Mouse (Mus musculus) layer of hippocampus, adult 8-10 months (tissue): ENCODE measurements at regions not wholly inside any gene's neighbourhood (a gene's known extent, or its start where the extent isn't known, plus 50 kb on each side); places are given as distances from the start of the nearest gene placed in this dataset.

ENCODE experiments used
- DNase-seq, 2 experiments: peaks; one replicate each; pipeline ENCODE4 v3.0.0; 2022; ENCODE audit warnings: low spot score in 2 of 2

DNA sequence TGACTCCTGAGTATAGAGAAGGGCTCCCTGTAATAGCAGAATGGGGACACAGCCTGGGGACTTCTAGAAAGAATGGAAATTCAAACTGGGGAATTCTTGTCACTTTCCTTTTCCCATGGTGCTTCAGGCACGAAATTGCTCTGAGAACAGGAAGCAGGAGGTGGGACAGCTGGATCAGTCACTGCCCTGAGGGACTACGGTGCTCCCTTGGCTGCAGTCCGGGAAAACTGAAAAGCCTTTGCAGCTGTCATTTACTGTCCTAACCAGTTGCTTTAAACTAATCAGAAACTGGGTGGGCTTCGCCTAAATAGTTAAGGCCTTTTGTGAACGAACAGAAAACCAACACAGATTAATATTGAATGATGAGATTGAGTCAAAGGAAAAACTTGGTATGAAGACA, 237.9 kb downstream of the Cbln4 start:
- no peak for DNase-seq

- no peak for DNase-seq
Measured at GRCm38 (mm10) chr2:171800511-171801268, 242.6 kb downstream of the Cbln4 start.

DNA sequence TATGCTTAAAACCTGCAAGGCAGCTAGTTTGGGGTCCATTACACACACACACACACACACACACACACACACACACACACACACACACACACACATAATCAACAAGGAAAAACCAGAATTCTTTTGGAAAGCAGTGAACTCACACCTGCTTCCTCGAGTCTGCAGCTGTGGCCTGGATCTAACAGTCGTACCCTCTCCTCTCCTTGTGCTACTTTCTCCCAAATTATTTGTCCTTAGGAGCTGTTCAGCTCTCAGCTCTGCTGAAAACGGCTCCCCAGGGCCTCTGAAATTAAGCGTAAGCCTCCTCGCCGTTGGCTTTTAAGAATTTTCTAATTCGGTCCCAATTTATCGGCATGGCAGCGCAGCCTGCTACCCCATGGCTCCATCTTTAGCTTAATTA, 243.9 kb downstream of the Cbln4 start:
- DNase-seq = no peak

- no peak for DNase-seq
Measured at GRCm38 (mm10) chr2:171790686-171791085, 252.6 kb downstream of the Cbln4 start.

DNA sequence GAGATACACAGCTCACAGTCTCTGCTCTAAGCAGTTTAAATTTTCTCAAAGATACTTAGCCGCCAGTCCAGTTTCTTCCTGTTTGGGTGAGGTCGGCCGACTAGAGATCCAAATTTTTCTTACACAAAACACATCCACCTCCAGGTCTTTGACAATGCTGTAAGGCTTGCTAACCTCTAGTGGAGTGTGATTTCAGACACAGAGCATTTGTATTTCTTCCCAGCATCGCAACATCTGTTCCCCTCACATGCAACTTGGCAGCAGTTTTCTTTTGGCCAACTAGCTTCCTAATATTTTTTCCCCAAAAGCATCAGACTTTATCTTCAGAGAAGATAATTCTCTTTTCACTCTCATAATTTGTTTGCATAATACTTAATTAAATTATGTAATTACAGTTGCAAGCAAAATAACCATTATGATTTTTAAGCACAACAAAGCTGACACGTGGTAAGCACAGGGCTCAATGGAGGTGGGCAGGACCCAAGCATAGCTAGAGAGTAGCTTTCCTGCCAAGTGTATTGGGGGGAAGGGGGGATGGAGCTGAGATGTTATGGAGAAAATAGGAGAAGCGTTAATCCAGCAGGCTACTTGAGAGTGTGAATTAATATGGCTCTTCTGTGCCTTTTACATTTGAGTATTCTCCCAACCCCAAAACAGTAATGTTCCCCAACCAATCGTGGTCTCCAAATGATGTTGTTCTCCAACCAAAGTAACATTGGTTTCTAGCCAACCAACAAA, 276.9 kb downstream of the Cbln4 start:
- no peak for DNase-seq

DNA sequence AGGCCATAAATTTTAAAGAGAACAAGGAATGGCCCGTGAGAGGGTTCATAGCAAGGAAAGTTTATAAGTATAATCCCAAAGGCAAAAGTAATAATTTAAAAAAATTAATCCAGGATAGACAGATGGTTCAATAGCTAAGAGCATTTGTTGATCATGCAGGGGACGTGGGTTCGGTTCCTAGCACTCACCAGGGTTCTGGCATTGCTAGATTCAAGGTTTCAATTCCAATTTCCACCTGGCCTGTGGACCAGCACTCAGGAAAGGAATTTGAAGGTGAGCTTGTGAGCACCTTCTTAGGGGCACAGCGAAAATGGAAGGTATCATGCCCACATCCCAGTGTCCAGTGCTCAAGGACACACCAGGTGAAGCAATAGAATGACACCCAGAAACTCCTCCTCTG, 278.2 kb downstream of the Cbln4 start:
- DNase-seq = no peak

DNA sequence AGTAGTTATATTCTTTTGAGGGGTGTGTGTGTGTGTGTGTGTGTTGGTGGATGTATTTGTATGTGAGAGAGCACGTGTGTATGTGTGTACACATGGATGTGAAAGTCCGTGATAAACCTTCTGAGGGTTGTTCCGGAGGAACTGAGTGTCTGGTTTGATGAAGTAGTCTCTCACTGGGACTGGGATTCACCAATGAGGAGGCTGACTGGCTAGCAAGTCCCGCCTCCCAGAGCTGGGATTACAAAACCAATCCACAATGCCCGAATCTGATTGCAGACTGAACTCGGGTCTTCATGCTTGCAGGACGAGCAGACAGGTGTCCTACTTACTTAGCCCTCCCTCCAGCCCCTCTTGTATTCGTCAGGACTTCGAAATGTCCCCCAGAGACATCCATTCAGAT, 289.8 kb downstream of the Cbln4 start:
- no peak for DNase-seq

DNA sequence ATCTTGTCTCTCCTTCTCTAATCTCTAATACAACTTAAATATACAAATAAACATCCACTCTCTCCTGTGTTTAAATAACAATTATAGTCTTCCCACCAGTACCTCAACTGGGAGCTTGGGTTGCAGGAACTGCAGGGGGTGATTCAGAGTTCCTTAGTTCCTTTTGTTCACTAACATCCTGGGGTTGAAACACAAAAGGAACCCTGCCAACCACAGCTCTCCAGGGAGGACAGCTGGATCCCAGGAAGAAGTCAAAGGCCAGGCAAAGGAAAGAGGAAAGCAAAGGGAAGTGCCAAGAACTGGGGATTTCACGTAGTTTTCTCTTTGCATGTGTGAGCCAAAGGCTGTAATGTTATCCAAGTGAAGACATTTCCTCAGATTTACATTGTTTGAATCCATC, 296.1 kb downstream of the Cbln4 start:
- no peak for DNase-seq

- DNase-seq = no peak
Measured at GRCm38 (mm10) chr2:171743111-171743510, 300.2 kb downstream of the Cbln4 start.

- no peak for DNase-seq
Measured at GRCm38 (mm10) chr2:171742706-171743105, 300.6 kb downstream of the Cbln4 start.

GRCm38 (mm10) chr2:171737761-171738160, 305.5 kb downstream of the Cbln4 start:
- DNase-seq = no peak

- no peak for DNase-seq
Measured at GRCm38 (mm10) chr2:171735061-171735490, 308.2 kb downstream of the Cbln4 start.

- DNase-seq = no peak
Measured at GRCm38 (mm10) chr2:171734634-171734987, 308.7 kb downstream of the Cbln4 start.

DNA sequence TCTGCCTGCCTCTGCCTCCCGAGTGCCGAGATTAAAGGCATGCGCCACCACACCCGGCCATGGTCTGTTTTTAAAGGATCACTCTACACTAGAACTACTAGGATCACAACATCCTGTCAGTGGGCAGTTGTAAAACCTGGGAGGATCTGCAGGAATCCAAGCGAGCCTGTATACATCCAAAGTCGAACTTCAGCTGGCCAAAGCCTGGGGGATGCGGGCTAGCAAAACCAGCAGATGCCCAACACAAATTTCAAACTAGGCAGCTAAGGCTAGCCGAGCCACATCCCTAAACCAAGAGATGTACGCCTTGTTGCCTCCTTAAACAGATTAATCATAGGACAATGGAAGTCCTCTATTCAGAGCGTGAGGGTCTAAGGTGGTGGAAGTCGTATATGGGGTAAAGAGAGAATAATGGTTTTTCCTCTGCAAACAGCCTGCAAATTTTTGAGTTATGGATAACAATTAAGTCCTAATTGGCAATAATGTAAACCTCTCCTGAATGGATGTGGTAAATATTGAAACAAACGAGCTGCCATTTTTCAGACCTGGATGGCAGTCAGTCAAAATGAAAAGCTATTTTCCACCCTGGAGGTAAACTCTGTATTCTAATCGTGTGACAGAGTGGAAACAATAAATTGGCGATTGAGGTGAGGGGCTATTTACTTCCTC, 309.2 kb downstream of the Cbln4 start:
- no peak for DNase-seq

GRCm38 (mm10) chr2:171719269-171719668, 324.0 kb downstream of the Cbln4 start:
- DNase-seq = no peak

DNA sequence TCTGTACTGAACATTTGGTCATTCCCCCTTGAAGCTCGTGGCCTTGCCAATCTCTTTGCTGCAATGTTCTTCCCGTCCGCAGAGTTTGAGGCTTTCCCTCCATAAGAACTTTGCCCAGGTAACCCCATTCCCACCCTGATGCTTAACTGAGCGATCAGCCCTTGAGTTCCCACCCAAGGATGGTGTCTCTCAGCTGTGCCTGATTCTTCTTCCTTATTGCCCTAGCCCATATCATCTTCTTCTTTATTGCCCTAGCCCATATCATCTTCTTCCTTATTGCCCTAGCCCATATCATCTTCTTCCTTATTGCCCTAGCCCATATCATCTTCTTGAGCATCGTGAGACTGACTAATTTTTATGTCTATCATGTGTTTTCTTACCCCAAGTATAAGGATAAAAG, 324.4 kb downstream of the Cbln4 start:
- DNase-seq = no peak

DNA sequence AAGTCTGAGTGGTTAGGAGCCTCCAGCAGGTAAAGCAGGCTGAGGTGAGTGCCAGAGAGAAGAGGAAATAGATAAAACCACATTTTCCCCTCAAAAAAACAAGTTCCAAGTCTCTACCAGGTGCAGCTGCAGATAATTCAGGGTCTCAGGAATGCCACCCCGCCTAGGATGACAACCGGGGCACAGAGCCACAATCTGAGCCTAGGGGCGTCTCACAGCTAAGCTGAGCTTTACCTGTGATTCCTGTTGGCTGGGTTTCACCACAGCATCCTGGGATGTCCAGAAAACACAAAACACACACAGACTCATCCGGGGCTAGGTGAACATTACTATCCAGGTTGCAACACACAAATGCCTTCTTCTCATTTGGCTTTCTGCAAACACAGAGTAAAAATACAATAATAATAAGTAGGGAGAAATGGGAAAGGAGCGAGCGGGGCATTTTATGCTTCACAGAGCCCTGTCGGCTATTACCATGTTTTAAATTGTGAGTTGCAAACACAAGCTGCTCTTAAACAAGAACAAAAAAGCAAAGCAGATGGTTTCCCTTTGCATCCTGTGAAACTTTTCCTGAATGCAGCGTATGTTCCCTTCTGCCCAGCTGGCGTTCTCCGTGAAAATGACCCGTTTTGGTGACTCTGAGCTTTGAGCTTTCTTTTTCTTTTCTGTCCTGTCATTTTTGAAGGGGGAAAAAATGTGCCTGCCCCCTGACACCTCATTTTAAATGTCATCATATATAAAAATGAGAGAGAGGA, 330.3 kb downstream of the Cbln4 start:
- DNase-seq = peak; percentile 33 to 71

GRCm38 (mm10) chr2:171693526-171693925, 349.7 kb downstream of the Cbln4 start:
- no peak for DNase-seq

- no peak for DNase-seq
Measured at GRCm38 (mm10) chr2:171690781-171691180, 352.5 kb downstream of the Cbln4 start.

GRCm38 (mm10) chr2:171689102-171689501, 354.2 kb downstream of the Cbln4 start:
- no peak for DNase-seq

GRCm38 (mm10) chr2:171677998-171678397, 365.3 kb downstream of the Cbln4 start:
- DNase-seq = no peak

GRCm38 (mm10) chr2:171677128-171677527, 366.1 kb downstream of the Cbln4 start:
- DNase-seq = no peak
